In the genomic region with DNA sequence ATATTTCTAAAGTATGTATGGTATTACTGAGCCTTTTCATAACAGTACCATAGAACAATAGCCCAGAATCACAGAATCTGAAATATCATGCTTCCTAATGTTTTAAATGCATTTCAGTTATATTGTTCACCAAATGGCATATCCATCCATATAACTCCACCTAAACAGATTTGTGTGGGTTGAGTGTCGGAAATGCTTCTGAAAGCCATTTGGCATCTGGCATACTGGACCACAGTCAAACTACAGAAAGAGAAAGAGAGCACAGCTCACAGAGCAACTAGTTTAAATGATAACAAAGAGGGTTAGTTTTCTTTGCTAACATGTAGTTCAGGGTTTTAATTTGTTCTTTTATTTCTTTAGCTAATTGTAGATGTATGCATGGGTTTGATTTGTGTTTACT, we compare ENCODE assay signal across 20 mouse cellular contexts. TPM values are rescaled to one million over a fixed set of nuclear protein-coding genes. Genes with fewer than 3 reads are reported as not detected.
"Had no signal": no experiment of that assay in that cellular context is flagged by ENCODE, and none has a peak within 500 bp of the region (broad histone marks: within the 10 kb centered on the region; RNA-seq: fewer than 3 reads in every experiment).

No protein-coding gene starts in this region.

- H3K4me1 ChIP-seq: midbrain, embryonic 12.5 days; neural tube, embryonic 13.5 days had no signal

- ATAC-seq: intestine, embryonic 16.5 days; liver, postnatal 0 days; lung, postnatal 0 days; midbrain, embryonic 16.5 days had no signal

- H3K4me3 ChIP-seq: limb, embryonic 12.5 days; limb, embryonic 15.5 days; midbrain, embryonic 12.5 days; myocyte; neural tube, embryonic 13.5 days had no signal

- H3K27me3 ChIP-seq: limb, embryonic 12.5 days; limb, embryonic 15.5 days; midbrain, embryonic 12.5 days; neural tube, embryonic 13.5 days had no signal

- H3K27ac ChIP-seq: kidney, postnatal 0 days; limb, embryonic 12.5 days; limb, embryonic 15.5 days; liver, embryonic 14.5 days; macrophage; midbrain, embryonic 12.5 days; neural tube, embryonic 13.5 days; stomach, postnatal 0 days had no signal

- H3K9ac ChIP-seq: limb, embryonic 12.5 days; limb, embryonic 15.5 days; liver, embryonic 14.5 days; liver, postnatal 0 days; lung, embryonic 14.5 days; midbrain, embryonic 12.5 days; neural tube, embryonic 13.5 days had no signal

- DNase-seq: kidney, adult 2 months; kidney, postnatal 25 days; liver, postnatal 0 days; lung, embryonic 14.5 days; retina, postnatal 1 day; right cerebral cortex, postnatal 4 days; thymus, postnatal 25 days had no signal

- H3K9me3 ChIP-seq: limb, embryonic 12.5 days; limb, embryonic 15.5 days; midbrain, embryonic 12.5 days; neural tube, embryonic 13.5 days had no signal

- H3K4me2 ChIP-seq: limb, embryonic 12.5 days; limb, embryonic 15.5 days; liver, embryonic 11.5 days; lung, embryonic 14.5 days; midbrain, embryonic 12.5 days; neural tube, embryonic 13.5 days had no signal

- H3K36me3 ChIP-seq: limb, embryonic 12.5 days; limb, embryonic 15.5 days; midbrain, embryonic 12.5 days; neural tube, embryonic 13.5 days had no signal

RNA-seq across cellular contexts. Expression of gene Fbxl7, which starts 57.0 kb away (rescaled TPM):
- polyA plus RNA-seq: macrophage had no signal
